Mouse (Mus musculus): ENCODE measurements at regions not wholly inside any gene's neighbourhood (a gene's known extent, or its start where the extent isn't known, plus 50 kb on each side); places are given as distances from the start of the nearest gene placed in this dataset.

DNA sequence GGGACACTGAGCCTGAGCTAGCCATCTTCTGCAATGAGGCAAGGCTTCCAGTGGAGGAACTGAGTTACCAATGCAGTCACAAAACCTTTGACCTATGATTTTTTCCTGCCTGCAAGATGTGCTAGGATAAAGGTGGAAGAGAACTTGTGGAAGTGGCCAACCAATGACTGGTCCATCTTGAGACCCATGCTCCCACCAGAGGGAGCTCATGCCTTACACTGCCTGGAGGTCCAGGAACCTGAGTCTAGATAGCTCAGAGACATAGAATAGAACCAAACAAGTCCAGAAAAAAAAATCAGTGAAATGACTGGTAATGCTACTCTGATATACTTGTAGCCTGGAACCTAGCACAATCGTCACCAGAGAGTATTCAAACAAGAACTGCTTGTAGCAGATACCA is 118.5 kb upstream of the Hccs start:
- peak; percentile 3 for DNase-seq (ENCODE audit: low spot score)
- ATAC-seq (ENCODE audit: low read depth) = no peak
- 55% methylated on average over 1 of the region's 1 CpGs for WGBS
- H3K4me2 ChIP-seq (ENCODE audit: low read depth, low read length) = no peak overlapping the region
- H3K4me3 ChIP-seq (ENCODE audit: low read depth, low read length) = no peak overlapping the region
- H3K9me3 ChIP-seq (ENCODE audit: control insufficient read depth, low read length) = no peaks in the 10 kb centered on the region
- no peaks in the 10 kb centered on the region for H3K36me3 ChIP-seq (ENCODE audit: control insufficient read depth, insufficient read depth, low read length)
- no peak overlapping the region for H3K27ac ChIP-seq (replicated peaks; ENCODE audit: low read depth, low read length)
- H3K4me1 ChIP-seq (ENCODE audit: control insufficient read depth, insufficient read depth, low read length) = no peaks in the 10 kb centered on the region
- H3K9ac ChIP-seq (ENCODE audit: low read depth, low read length) = no peak overlapping the region
- no peaks in the 10 kb centered on the region for H3K27me3 ChIP-seq (replicated peaks; ENCODE audit: control insufficient read depth, insufficient read depth, low read length)

DNA sequence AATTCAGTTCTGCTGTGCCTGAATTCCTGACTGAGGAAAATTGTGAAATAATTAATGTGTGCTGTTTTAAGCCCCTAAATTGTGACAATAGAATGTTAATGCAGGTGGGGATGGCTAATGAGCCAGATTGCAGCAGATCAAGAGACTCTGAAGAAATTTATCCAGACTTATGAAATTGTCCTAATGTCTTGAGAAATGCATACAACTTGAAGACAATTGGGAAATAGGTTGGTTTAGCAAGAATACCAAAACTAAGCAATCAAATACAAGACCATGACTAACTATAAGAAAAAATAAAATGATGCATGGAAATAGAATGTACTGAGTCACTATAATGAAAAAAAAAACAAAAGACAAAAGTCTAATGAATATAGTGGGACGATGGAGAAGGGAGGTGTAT is 113.7 kb upstream of the Hccs start:
- H3K9me3 ChIP-seq (ENCODE audit: control insufficient read depth, low read length) = no peaks in the 10 kb centered on the region
- no peak overlapping the region for H3K4me3 ChIP-seq (ENCODE audit: low read depth, low read length)
- no peaks in the 10 kb centered on the region; the same call in 1 of the 2 replicates for H3K27me3 ChIP-seq (replicated peaks; ENCODE audit: control insufficient read depth, insufficient read depth, low read length)
- H3K36me3 ChIP-seq (ENCODE audit: control insufficient read depth, insufficient read depth, low read length) = no peaks in the 10 kb centered on the region
- DNase-seq (ENCODE audit: low spot score) (no peak), ATAC-seq (ENCODE audit: low read depth) (no peak)
- H3K9ac ChIP-seq (ENCODE audit: low read depth, low read length) = no peak overlapping the region
- no peak overlapping the region for H3K27ac ChIP-seq (replicated peaks; ENCODE audit: low read depth, low read length)
- no peaks in the 10 kb centered on the region for H3K4me1 ChIP-seq (ENCODE audit: control insufficient read depth, insufficient read depth, low read length)
- WGBS = 75% methylated on average over 1 of the region's 1 CpGs
- no peak overlapping the region for H3K4me2 ChIP-seq (ENCODE audit: low read depth, low read length)

DNA sequence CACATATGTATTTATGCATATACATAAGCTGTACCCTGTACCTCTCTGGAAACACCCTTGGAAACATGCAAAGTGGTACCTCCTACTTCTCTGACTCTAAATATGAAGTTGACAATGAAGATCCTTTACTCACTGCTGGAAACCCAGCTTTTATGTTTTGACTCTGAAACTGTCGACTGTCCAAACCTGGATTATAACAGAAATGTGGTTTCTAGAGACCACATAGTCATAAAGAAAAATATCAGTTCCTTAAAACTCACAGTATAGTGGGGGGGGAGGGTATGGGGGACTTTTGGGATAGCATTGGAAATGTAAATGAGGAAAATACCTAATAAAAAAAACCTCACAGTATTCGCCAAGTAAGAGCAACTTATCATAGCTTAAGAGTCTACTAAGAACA is 76.7 kb upstream of the Hccs start:
- Histone ChIP-seq H3K27ac (replicated peaks; ENCODE audit: low read depth, low read length) (no peak overlapping the region), H3K4me2 (ENCODE audit: low read depth, low read length) (no peak overlapping the region), H3K4me3 (ENCODE audit: low read depth, low read length) (no peak overlapping the region), H3K9ac (ENCODE audit: low read depth, low read length) (no peak overlapping the region), H3K4me1 (ENCODE audit: control insufficient read depth, insufficient read depth, low read length) (no peaks in the 10 kb centered on the region), H3K36me3 (ENCODE audit: control insufficient read depth, insufficient read depth, low read length) (no peaks in the 10 kb centered on the region), H3K27me3 (replicated peaks; ENCODE audit: control insufficient read depth, insufficient read depth, low read length) (no peaks in the 10 kb centered on the region; the same call in 1 of the 2 replicates), H3K9me3 (ENCODE audit: control insufficient read depth, low read length) (no peaks in the 10 kb centered on the region)
- DNase-seq (ENCODE audit: low spot score) (no peak), ATAC-seq (ENCODE audit: low read depth) (no peak)
- WGBS = 63% methylated on average over 2 of the region's 2 CpGs

GRCm38 (mm10) chrX:169386640-169387039 is 66.5 kb upstream of the Hccs start:
- peak; percentile 70 for ATAC-seq (ENCODE audit: low read depth)
- Histone ChIP-seq H3K36me3 (ENCODE audit: control insufficient read depth, insufficient read depth, low read length) (no peaks in the 10 kb centered on the region), H3K9me3 (ENCODE audit: control insufficient read depth, low read length) (no peaks in the 10 kb centered on the region), H3K4me1 (ENCODE audit: control insufficient read depth, insufficient read depth, low read length) (no peaks in the 10 kb centered on the region), H3K9ac (ENCODE audit: low read depth, low read length) (no peak overlapping the region), H3K4me3 (ENCODE audit: low read depth, low read length) (no peak overlapping the region), H3K4me2 (ENCODE audit: low read depth, low read length) (no peak overlapping the region), H3K27me3 (replicated peaks; ENCODE audit: control insufficient read depth, insufficient read depth, low read length) (no peaks in the 10 kb centered on the region), H3K27ac (replicated peaks; ENCODE audit: low read depth, low read length) (no peak overlapping the region)
- peak; percentile 56 for DNase-seq (ENCODE audit: low spot score)
